ENCODE assay signal across 8 mouse cellular contexts in the genomic region with DNA sequence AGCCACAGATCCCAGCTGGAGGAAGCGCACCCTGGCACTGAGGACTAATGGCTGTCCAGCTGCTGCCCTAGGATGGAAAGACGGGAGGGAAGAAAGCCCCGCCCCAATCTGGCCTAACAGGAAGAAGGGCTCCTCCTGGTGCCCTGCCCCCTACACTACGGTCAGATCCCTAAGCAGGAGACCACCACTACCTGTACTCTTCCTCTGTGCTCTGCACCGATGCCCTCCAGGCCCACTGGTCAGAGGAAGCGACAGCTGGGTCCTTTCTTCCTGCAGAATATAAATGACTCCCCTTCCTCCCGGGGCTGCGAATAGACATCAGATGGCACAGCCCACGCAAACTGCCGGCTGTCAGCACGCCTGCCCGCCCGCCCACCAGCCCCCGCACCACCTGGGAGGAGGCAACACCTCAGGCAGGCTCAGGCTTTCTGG. TPM values are rescaled to one million over a fixed set of nuclear protein-coding genes. Genes with fewer than 3 reads are reported as not detected.
A peak's percentile ranks its signal among the peaks of the same experiment; 100 is the strongest.
DNase-seq lines count a peak whose midpoint lies in the region; ATAC-seq and TF ChIP-seq lines count a peak whose summit lies in the region.

No protein-coding gene starts in this region.

- intact Hi-C loops in gastrocnemius, adult 2 months (cut with DNase I): no loop called here

- WGBS in heart, embryonic 13.5 days: 14% methylated on average over 14 of the region's 14 CpGs

- no peaks in the 10 kb centered on the region for H3K9me3 ChIP-seq in heart, embryonic 13.5 days

- peaks cover 12% of the 10 kb centered on the region for H3K36me3 ChIP-seq in heart, embryonic 13.5 days

- 0 out of 2 replicates have a peak, but pooled peaks have one; percentile 2 for TF ChIP-seq CTCF in gastrocnemius, adult 2 months (IDR thresholded peaks at IDR 0.05)

- H3K4me1 ChIP-seq in heart, embryonic 13.5 days: peaks cover 62% of the 10 kb centered on the region

- H3K4me3 ChIP-seq in gastrocnemius, adult 2 months: no peak overlapping the region
- peak overlapping the region; percentile 13; the same call in 1 of the 2 replicates for H3K4me3 ChIP-seq in heart, embryonic 13.5 days

- no peak for ATAC-seq in heart, embryonic 13.5 days (ENCODE audit: extremely low read depth, insufficient number of reproducible peaks, low FRiP score, low TSS enrichment)

- no peak for DNase-seq in gastrocnemius, adult 2 months
- DNase-seq in gastrocnemius, adult 8-10 months (ENCODE audit: low spot score in 2 of 2): no peak
- peak; percentile 56 to 69 for DNase-seq in cerebellum, postnatal 36 days
- peak; percentile 67 to 68 for DNase-seq in layer of hippocampus, postnatal 25 days (ENCODE audit: extremely low spot score in 1 of 2, low spot score in 1 of 2)
- DNase-seq in lung, postnatal 25 days (ENCODE audit: low spot score): peak; percentile 34
- peak; percentile 77 to 84 for DNase-seq in right cerebral cortex, postnatal 36 days (ENCODE audit: low spot score in 2 of 2)
- DNase-seq in spleen, postnatal 14 days (ENCODE audit: low spot score in 2 of 2): no peak

- H3K4me2 ChIP-seq in heart, embryonic 13.5 days: peak overlapping the region; percentile 56

- H3K27me3 ChIP-seq in heart, embryonic 13.5 days (replicated peaks): no peaks in the 10 kb centered on the region

- peak overlapping the region; percentile 67 for H3K9ac ChIP-seq in heart, embryonic 13.5 days

- no peak overlapping the region; the same call in 1 of the 2 replicates for H3K27ac ChIP-seq in gastrocnemius, adult 2 months
- no peak overlapping the region for H3K27ac ChIP-seq in heart, embryonic 13.5 days (replicated peaks)

RNA-seq across cellular contexts. Expression of a gene that starts 3.9 kb away (rescaled TPM):
- 1 to 10 TPM; 2.8 to 3.8 TPM for total RNA-seq in gastrocnemius, adult 2 months (2021)
- 1 to 10 TPM; 3.0 to 3.8 (median 3.4) TPM for total RNA-seq in gastrocnemius, adult 8-10 months (2022)
- 2.3 and 3.1 TPM in 2 replicates for polyA plus RNA-seq in heart, embryonic 13.5 days (2015; fragmentation: Nextera tagmentation; extraction: Ambion mirVana)
- total RNA-seq in layer of hippocampus, postnatal 25 days (2021): 10 to 100 TPM; 14.3 to 17.1 TPM

RNA-seq across cellular contexts. Expression of a gene that starts 10.9 kb away (rescaled TPM):
- 10 to 100 TPM; 21.6 to 28.3 TPM for total RNA-seq in gastrocnemius, adult 2 months (2021)
- 10 to 100 TPM; 30.3 to 36.5 (median 32.6) TPM for total RNA-seq in gastrocnemius, adult 8-10 months (2022)
- polyA plus RNA-seq in heart, embryonic 13.5 days (2015; fragmentation: Nextera tagmentation; extraction: Ambion mirVana): 2.6 and 2.8 TPM in 2 replicates
- 10 to 100 TPM; 66.8 to 67.7 TPM for total RNA-seq in layer of hippocampus, postnatal 25 days (2021)

RNA-seq across cellular contexts. Expression of a gene that starts 13.7 kb away (rescaled TPM):
- 1 to 10 TPM; 6.4 to 8.6 TPM for total RNA-seq in gastrocnemius, adult 2 months (2021)
- total RNA-seq in gastrocnemius, adult 8-10 months (2022): 1 to 10 TPM; 5.9 to 7.4 (median 6.6) TPM
- 7.5 and 8.7 TPM in 2 replicates for polyA plus RNA-seq in heart, embryonic 13.5 days (2015; fragmentation: Nextera tagmentation; extraction: Ambion mirVana)
- 10 to 100 TPM; 19.5 to 31.1 TPM for total RNA-seq in layer of hippocampus, postnatal 25 days (2021)

RNA-seq across cellular contexts. Expression of a gene that starts 29.4 kb away (rescaled TPM):
- 100 to 1,000 TPM; 321 to 322 TPM for total RNA-seq in gastrocnemius, adult 2 months (2021)
- 100 to 1,000 TPM; 240 to 296 (median 244) TPM for total RNA-seq in gastrocnemius, adult 8-10 months (2022)
- 2.4 and 3.2 TPM in 2 replicates for polyA plus RNA-seq in heart, embryonic 13.5 days (2015; fragmentation: Nextera tagmentation; extraction: Ambion mirVana)
- 1 to 10 TPM; 2.9 to 3.6 TPM for total RNA-seq in layer of hippocampus, postnatal 25 days (2021)

RNA-seq across cellular contexts. Expression of a gene that starts 42.4 kb away (rescaled TPM):
- not detected for total RNA-seq in gastrocnemius, adult 2 months (2021)
- total RNA-seq in gastrocnemius, adult 8-10 months (2022): not detected
- polyA plus RNA-seq in heart, embryonic 13.5 days (2015; fragmentation: Nextera tagmentation; extraction: Ambion mirVana): 0.14 TPM in 1 of 2 replicates, not detected in the other
- 10 to 100 TPM; 15.2 to 18.6 TPM for total RNA-seq in layer of hippocampus, postnatal 25 days (2021)

Comparison
In these comparisons a context has a peak if more than half of its experiments do, and no peak if none do; other contexts are left out.
1. DNase-seq: peak in cerebellum, postnatal 36 days (2 of 2), layer of hippocampus, postnatal 25 days (2 of 2), lung, postnatal 25 days (single experiment) and right cerebral cortex, postnatal 36 days (2 of 2); none in gastrocnemius, adult 2 months (single experiment), gastrocnemius, adult 8-10 months (0 of 2) and spleen, postnatal 14 days (0 of 2).